Comparison of ENCODE assay signal across 28 mouse cellular contexts in the genomic region with DNA sequence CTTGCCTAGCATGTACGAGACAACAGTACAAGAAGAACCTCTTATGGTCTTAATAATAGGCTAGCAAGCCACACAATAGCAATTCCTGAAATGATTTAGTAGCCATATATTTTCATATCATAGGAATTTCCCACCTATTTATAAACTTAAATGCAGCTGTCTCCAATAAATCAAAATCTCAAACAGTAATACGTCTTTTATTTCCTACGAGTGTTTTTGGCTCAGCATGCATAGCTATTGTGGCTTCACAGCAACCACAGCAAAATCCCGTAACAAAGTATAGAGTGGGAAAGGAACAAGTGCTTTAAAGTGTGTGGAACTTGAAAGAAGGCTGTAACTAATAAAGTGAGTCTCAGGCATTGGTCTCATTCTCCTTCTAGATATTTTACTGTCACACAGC.
"Had no signal": no experiment of that assay in that cellular context is flagged by ENCODE, and none has a peak within 500 bp of the region (broad histone marks: within the 10 kb centered on the region; RNA-seq: fewer than 3 reads in every experiment).

No protein-coding gene starts in this region.

- H3K9me3 ChIP-seq: heart, embryonic 10.5 days; heart, embryonic 13.5 days; heart, embryonic 15.5 days; hindbrain, embryonic 13.5 days; hindbrain, embryonic 15.5 days; kidney, embryonic 15.5 days; limb, embryonic 13.5 days; liver, embryonic 13.5 days; liver, embryonic 15.5 days had no signal

- H3K4me1 ChIP-seq: heart, embryonic 10.5 days; heart, embryonic 13.5 days; heart, embryonic 15.5 days; hindbrain, embryonic 13.5 days; hindbrain, embryonic 15.5 days; kidney, embryonic 15.5 days; liver, embryonic 13.5 days; liver, embryonic 15.5 days had no signal

- DNase-seq: gastrocnemius, adult 2 months; gastrocnemius, postnatal 10 days; gastrocnemius, postnatal 36 days; heart, adult 18-20 months; heart, postnatal 14 days; heart, postnatal 36 days; kidney, adult 11 months; kidney, adult 2 months; kidney, adult 9 months; kidney, postnatal 14 days; kidney, postnatal 36 days; layer of hippocampus, adult 9-11 months; layer of hippocampus, postnatal 36 days; liver; liver, embryonic 13.5 days; liver, postnatal 0 days had no signal

- H3K4me3 ChIP-seq: gastrocnemius, adult 2 months; heart, embryonic 10.5 days; heart, embryonic 13.5 days; heart, embryonic 15.5 days; hindbrain, embryonic 13.5 days; hindbrain, embryonic 15.5 days; kidney, embryonic 15.5 days; limb, embryonic 13.5 days; liver, embryonic 13.5 days; liver, embryonic 15.5 days had no signal

- H3K4me2 ChIP-seq: heart, embryonic 13.5 days; heart, embryonic 15.5 days; hindbrain, embryonic 13.5 days; hindbrain, embryonic 15.5 days; kidney, embryonic 15.5 days; limb, embryonic 13.5 days; liver, embryonic 11.5 days; liver, embryonic 13.5 days; liver, embryonic 15.5 days had no signal

- H3K27ac ChIP-seq: gastrocnemius, adult 2 months; heart, embryonic 10.5 days; heart, embryonic 13.5 days; heart, embryonic 15.5 days; hindbrain, embryonic 13.5 days; hindbrain, embryonic 15.5 days; hindbrain, postnatal 0 days; kidney, embryonic 15.5 days; kidney, postnatal 0 days; limb, embryonic 13.5 days; liver, embryonic 13.5 days; liver, embryonic 15.5 days had no signal

- H3K9ac ChIP-seq: heart, embryonic 13.5 days; heart, embryonic 15.5 days; hindbrain, embryonic 13.5 days; hindbrain, embryonic 15.5 days; kidney, embryonic 15.5 days; limb, embryonic 13.5 days; liver, embryonic 13.5 days; liver, embryonic 15.5 days; liver, postnatal 0 days had no signal

- H3K27me3 ChIP-seq: heart, embryonic 13.5 days; heart, embryonic 15.5 days; hindbrain, embryonic 13.5 days; hindbrain, embryonic 15.5 days; kidney, embryonic 15.5 days; limb, embryonic 13.5 days; liver, embryonic 13.5 days; liver, embryonic 15.5 days had no signal

- ATAC-seq: hindbrain, postnatal 0 days; intestine, embryonic 16.5 days; liver, postnatal 0 days had no signal
